Mouse (Mus musculus) kidney, adult 9 months (tissue): ENCODE measurements at regions not wholly inside any gene's neighbourhood (a gene's known extent, or its start where the extent isn't known, plus 50 kb on each side); places are given as distances from the start of the nearest gene placed in this dataset.

Experiments
- DNase-seq: peaks from one replicate; pipeline ENCODE4 v3.0.0; 2022

GRCm38 (mm10) chr9:63038031-63038430 is 50.3 kb upstream of the Pias1 start:
- no peak for DNase-seq
